Mouse (Mus musculus) kidney, postnatal 0 days (tissue): ENCODE data around the gene Gm3404. TPM values are rescaled to one million over a fixed set of nuclear protein-coding genes. Genes with fewer than 3 reads are reported as not detected.
"Not testable (repeated sequence)": the region's sequence is repeated elsewhere in the genome, so short reads cannot be mapped to it uniquely, and the experiment has no call there.

Experiments
- ATAC-seq: fragments of 200-750 bp; cut with Nextera tagmentation; replicated peaks from 2 replicates; pipeline ENCODE4 v1.8.0; 2017; ENCODE audit warnings: low read depth, moderate number of reproducible peaks, moderate TSS enrichment, moderate library complexity; ENCODE audit not compliant: low FRiP score
- DNase-seq: peaks from one replicate; pipeline ENCODE4 v3.0.0-alpha.2; 2016; ENCODE audit warnings: low spot score
- H3K27ac ChIP-seq: fragments of 300-500 bp; sonication (generic); 2 replicates; pipeline ENCODE4 v1.5.1; 2014; ENCODE audit warnings: mild to moderate bottlenecking
- H3K27me3 ChIP-seq: fragments of 300-500 bp; sonication (generic); 2 replicates; pipeline ENCODE4 v1.6.1; 2014; ENCODE audit warnings: low read length, mixed read lengths; ENCODE audit not compliant: insufficient read depth
- H3K36me3 ChIP-seq: fragments of 300-500 bp; sonication (generic); 2 replicates; pipeline ENCODE4 v1.6.1; 2014; ENCODE audit warnings: low read length, mixed read lengths; ENCODE audit not compliant: insufficient read depth
- H3K4me1 ChIP-seq: fragments of 300-500 bp; sonication (generic); replicated peaks from 2 replicates; pipeline ENCODE4 v1.6.1; 2014; ENCODE audit warnings: antibody characterized with exemption, low read length, mixed read lengths; ENCODE audit not compliant: insufficient read depth
- H3K4me2 ChIP-seq: fragments of 300-500 bp; sonication (generic); 2 replicates; pipeline ENCODE4 v1.6.1; 2014; ENCODE audit warnings: mild to moderate bottlenecking, low read length, moderate library complexity, mixed read lengths
- H3K4me3 ChIP-seq: fragments of 300-500 bp; sonication (generic); replicated peaks from 2 replicates; pipeline ENCODE4 v1.5.1; 2014; ENCODE audit warnings: low read depth, low read length
- H3K9ac ChIP-seq: fragments of 300-500 bp; sonication (generic); 2 replicates; pipeline ENCODE4 v1.6.1; 2014; ENCODE audit warnings: low read depth, low read length
- H3K9me3 ChIP-seq: fragments of 300-500 bp; sonication (generic); replicated peaks from 2 replicates; pipeline ENCODE4 v1.6.1; 2016; ENCODE audit warnings: low read length, inconsistent platforms, mixed read lengths
- CTCF ChIP-seq: IDR thresholded peaks from 2 replicates; pipeline ENCODE4 v1.5.1; 2016; ENCODE audit warnings: antibody characterized with exemption, low read depth, mild to moderate bottlenecking, moderate library complexity
- WGBS: fragments of 180-500 bp; shearing (Covaris S2); extraction: QIAGEN DNeasy Blood & Tissue Kit; methylation state at CpG from one replicate; pipeline ENCODE4 v1.1.7; 2014; 5-methylcytosine and 5-hydroxymethylcytosine counted together
- polyA plus RNA-seq: library from polyadenylated mRNA; unstranded; fragments of >200 nt; fragmentation: Nextera tagmentation; extraction: Ambion mirVana; gene quantifications from 2 replicates; pipeline ENCODE4 v1.2.1, GENCODE M21; 2015

Gm3404 gene
- not detected in 2 replicates for polyA plus RNA-seq

DNA sequence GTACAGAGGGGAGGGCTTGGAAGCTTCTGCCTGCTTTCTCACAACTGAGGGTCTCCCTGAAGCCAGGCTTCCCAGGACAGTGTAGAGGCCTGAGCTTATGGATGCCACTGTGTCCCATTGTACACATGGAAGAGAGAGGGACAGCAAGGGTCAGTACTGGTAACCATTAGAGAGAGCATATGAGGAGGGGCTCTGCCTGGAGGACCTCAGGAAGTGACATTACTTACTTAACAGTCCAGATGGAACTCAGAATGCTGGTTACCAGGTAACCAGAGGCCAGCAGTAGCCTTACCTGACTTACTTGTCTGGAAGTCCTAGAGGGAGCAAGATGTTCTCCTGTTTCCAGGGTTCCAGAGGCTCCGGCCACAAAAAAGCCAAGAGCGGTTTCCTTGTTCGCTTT is at the start of gene Gm3404:
Gm3404 (plus strand) TSS at position 301 of the 400 bp plus-strand sequence.
- not testable (repeated sequence) for H3K36me3 ChIP-seq, H3K27ac ChIP-seq, ATAC-seq, H3K4me2 ChIP-seq, DNase-seq, H3K4me1 ChIP-seq, H3K27me3 ChIP-seq, H3K9me3 ChIP-seq, H3K9ac ChIP-seq, H3K4me3 ChIP-seq
- WGBS = no CpG with 5 or more reads among the region's 3 CpGs

DNA sequence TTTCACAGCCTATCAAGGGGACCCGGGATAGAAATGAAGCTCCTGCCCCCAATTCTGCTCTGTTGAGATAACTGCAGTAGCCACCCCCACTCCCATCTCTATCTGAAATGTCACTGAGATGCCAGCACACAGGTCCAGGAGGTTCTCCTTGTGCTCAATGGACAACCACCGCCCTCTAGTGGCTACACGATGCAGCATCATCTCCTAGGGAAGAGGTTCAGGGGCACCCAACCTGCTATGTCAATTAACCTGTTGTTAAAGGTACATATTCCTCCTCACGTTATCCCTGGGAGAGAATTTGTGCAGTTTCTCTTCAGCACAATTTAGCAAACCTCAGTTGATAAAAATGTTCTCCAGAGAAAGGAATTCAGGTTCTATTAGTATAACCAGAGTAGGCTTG is 46.0 kb upstream of the Gm3404 start:
- H3K36me3 ChIP-seq, H3K4me3 ChIP-seq, H3K9ac ChIP-seq, ATAC-seq, H3K27ac ChIP-seq, H3K9me3 ChIP-seq, DNase-seq, H3K4me1 ChIP-seq, H3K27me3 ChIP-seq, H3K4me2 ChIP-seq: not testable (repeated sequence)
- TF ChIP-seq CTCF = peak; percentile 68
- 8% methylated on average over 4 of the region's 4 CpGs for WGBS

DNA sequence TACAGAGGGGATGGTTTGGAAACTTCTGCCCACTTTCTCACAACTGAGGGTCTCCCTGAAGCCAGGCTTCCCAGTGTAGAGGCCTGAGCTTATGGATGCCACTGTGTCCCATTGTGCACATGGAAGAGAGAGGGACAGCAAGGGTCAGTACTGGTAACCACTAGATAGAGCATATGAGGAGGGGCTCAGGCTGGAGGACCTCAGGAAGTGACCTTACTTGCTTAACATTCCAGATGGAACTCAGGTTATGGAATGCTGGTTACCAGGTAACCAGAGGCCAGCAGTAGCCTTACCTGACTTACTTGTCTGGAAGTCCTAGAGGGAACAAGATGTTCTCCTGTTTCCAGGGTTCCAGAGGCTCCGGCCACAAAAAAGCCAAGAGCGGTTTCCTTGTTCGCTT is 43.9 kb upstream of the Gm3404 start, which contains the start of gene Gm6408:
Gm6408 (plus strand) TSS at position 301 of the 400 bp plus-strand sequence.
- not testable (repeated sequence) for ATAC-seq, H3K9me3 ChIP-seq, H3K4me1 ChIP-seq, H3K27me3 ChIP-seq, H3K36me3 ChIP-seq, H3K9ac ChIP-seq, H3K27ac ChIP-seq, H3K4me3 ChIP-seq, H3K4me2 ChIP-seq, DNase-seq
- 80% methylated on average over 1 of the region's 3 CpGs for WGBS

DNA sequence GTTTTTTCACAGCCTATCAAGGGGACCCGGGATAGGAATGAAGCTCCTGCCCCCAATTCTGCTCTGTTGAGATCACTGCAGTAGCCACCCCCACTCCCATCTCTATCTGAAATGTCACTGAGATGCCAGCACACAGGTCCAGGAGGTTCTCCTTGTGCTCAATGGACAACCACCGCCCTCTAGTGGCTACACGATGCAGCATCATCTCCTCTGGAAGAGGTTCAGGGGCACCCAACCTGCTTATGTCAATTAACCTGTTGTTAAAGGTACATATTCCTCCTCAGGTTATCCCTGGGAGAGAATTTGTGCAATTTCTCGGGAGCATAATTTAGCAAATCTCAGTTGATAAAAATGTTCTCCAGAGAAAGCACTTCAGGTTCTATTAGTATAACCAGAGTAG is 36.6 kb upstream of the Gm3404 start:
- WGBS = 8% methylated on average over 3 of the region's 4 CpGs
- not testable (repeated sequence) for H3K4me2 ChIP-seq, H3K27me3 ChIP-seq, H3K9ac ChIP-seq, H3K9me3 ChIP-seq, H3K4me1 ChIP-seq, H3K27ac ChIP-seq, H3K36me3 ChIP-seq, H3K4me3 ChIP-seq, DNase-seq, ATAC-seq
- peak; percentile 48 for TF ChIP-seq CTCF

DNA sequence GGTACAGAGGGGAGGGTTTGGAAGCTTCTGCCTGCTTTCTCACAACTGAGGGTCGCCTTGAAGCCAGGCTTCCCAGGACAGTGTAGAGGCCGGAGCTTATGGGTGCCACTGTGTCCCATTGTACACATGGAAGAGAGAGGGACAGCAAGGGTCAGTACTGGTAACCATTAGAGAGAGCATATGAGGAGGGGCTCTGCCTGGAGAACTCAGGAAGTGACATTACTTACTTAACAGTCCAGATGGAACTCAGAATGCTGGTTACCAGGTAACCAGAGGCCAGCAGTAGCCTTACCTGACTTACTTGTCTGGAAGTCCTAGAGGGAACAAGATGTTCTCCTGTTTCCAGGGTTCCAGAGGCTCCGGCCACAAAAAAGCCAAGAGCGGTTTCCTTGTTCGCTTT is 34.5 kb upstream of the Gm3404 start, which contains the start of gene Gm6370:
Gm6370 (plus strand) TSS at position 301 of the 400 bp plus-strand sequence.
- H3K4me3 ChIP-seq, H3K4me2 ChIP-seq, H3K9me3 ChIP-seq, DNase-seq, H3K27me3 ChIP-seq, H3K27ac ChIP-seq, H3K9ac ChIP-seq, H3K4me1 ChIP-seq, ATAC-seq, H3K36me3 ChIP-seq: not testable (repeated sequence)
- WGBS = no CpG with 5 or more reads among the region's 5 CpGs

DNA sequence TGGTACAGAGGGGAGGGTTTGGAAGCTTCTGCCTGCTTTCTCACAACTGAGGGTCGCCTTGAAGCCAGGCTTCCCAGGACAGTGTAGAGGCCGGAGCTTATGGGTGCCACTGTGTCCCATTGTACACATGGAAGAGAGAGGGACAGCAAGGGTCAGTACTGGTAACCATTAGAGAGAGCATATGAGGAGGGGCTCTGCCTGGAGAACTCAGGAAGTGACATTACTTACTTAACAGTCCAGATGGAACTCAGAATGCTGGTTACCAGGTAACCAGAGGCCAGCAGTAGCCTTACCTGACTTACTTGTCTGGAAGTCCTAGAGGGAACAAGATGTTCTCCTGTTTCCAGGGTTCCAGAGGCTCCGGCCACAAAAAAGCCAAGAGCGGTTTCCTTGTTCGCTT is 23.5 kb upstream of the Gm3404 start, which contains the start of gene 4930449I24Rik:
4930449I24Rik (plus strand) TSS at position 301 of the 400 bp plus-strand sequence.
- not testable (repeated sequence) for H3K27me3 ChIP-seq, H3K4me3 ChIP-seq, H3K9me3 ChIP-seq, H3K9ac ChIP-seq, H3K36me3 ChIP-seq, H3K4me1 ChIP-seq, DNase-seq, H3K27ac ChIP-seq, ATAC-seq, H3K4me2 ChIP-seq
- no CpG with 5 or more reads among the region's 5 CpGs for WGBS

DNA sequence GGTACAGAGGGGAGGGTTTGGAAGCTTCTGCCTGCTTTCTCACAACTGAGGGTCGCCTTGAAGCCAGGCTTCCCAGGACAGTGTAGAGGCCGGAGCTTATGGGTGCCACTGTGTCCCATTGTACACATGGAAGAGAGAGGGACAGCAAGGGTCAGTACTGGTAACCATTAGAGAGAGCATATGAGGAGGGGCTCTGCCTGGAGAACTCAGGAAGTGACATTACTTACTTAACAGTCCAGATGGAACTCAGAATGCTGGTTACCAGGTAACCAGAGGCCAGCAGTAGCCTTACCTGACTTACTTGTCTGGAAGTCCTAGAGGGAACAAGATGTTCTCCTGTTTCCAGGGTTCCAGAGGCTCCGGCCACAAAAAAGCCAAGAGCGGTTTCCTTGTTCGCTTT is 11.8 kb upstream of the Gm3404 start, which contains the start of gene Gm3402:
Gm3402 (plus strand) TSS at position 301 of the 400 bp plus-strand sequence.
- H3K9ac ChIP-seq, H3K36me3 ChIP-seq, H3K4me1 ChIP-seq, ATAC-seq, DNase-seq, H3K4me3 ChIP-seq, H3K9me3 ChIP-seq, H3K27me3 ChIP-seq, H3K4me2 ChIP-seq, H3K27ac ChIP-seq: not testable (repeated sequence)
- WGBS = no CpG with 5 or more reads among the region's 5 CpGs

DNA sequence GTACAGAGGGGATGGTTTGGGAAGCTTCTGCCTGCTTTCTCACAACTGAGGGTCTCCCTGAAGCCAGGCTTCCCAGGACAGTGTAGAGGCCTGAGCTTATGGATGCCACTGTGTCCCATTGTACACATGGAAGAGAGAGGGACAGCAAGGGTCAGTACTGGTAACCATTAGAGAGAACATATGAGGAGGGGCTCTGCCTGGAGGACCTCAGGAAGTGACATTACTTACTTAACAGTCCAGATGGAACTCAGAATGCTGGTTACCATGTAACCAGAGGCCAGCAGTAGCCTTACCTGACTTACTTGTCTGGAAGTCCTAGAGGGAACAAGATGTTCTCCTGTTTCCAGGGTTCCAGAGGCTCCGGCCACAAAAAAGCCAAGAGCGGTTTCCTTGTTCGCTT is 11.7 kb downstream of the Gm3404 start, which contains the start of gene Gm3409:
Gm3409 (plus strand) TSS at position 301 of the 400 bp plus-strand sequence.
- WGBS = 94% methylated on average over 2 of the region's 3 CpGs
- H3K4me3 ChIP-seq, H3K4me2 ChIP-seq, H3K36me3 ChIP-seq, ATAC-seq, DNase-seq, H3K4me1 ChIP-seq, H3K27me3 ChIP-seq, H3K9me3 ChIP-seq, H3K9ac ChIP-seq, H3K27ac ChIP-seq: not testable (repeated sequence)

DNA sequence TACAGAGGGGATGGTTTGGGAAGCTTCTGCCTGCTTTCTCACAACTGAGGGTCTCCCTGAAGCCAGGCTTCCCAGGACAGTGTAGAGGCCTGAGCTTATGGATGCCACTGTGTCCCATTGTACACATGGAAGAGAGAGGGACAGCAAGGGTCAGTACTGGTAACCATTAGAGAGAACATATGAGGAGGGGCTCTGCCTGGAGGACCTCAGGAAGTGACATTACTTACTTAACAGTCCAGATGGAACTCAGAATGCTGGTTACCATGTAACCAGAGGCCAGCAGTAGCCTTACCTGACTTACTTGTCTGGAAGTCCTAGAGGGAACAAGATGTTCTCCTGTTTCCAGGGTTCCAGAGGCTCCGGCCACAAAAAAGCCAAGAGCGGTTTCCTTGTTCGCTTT is 30.2 kb downstream of the Gm3404 start, which contains the start of gene Gm3415:
Gm3415 (plus strand) TSS at position 301 of the 400 bp plus-strand sequence.
- not testable (repeated sequence) for H3K4me2 ChIP-seq, H3K27me3 ChIP-seq, H3K9me3 ChIP-seq, H3K27ac ChIP-seq, DNase-seq, H3K4me3 ChIP-seq, H3K9ac ChIP-seq, H3K36me3 ChIP-seq, ATAC-seq, H3K4me1 ChIP-seq
- WGBS = no CpG with 5 or more reads among the region's 3 CpGs
